Mouse (Mus musculus) spleen, adult 2 months (tissue): ENCODE data around the gene Id3. TPM values are rescaled to one million over a fixed set of nuclear protein-coding genes. Genes with fewer than 3 reads are reported as not detected.

Experiments used
- DNase-seq, 2 experiments: peaks; one replicate each; pipeline versions ENCODE4 v3.0.0 to v3.0.0-alpha.2; 2012 to 2021; ENCODE audit warnings: low spot score in 2 of 2, low read depth in 1 of 2
- H3K27ac ChIP-seq: fragments of 200-500 bp; 2 replicates; pipeline ENCODE4 v1.5.1; 2012; ENCODE audit warnings: low read length, inconsistent platforms; ENCODE audit not compliant: insufficient read depth
- H3K27me3 ChIP-seq: fragments of 200-500 bp; 2 replicates; pipeline ENCODE4 v1.6.1; 2012; ENCODE audit warnings: mild to moderate bottlenecking, moderate library complexity, low read length, inconsistent platforms; ENCODE audit not compliant: control insufficient read depth, insufficient read depth
- H3K36me3 ChIP-seq: fragments of 200-500 bp; 2 replicates; pipeline ENCODE4 v1.6.1; 2012; ENCODE audit warnings: mild to moderate bottlenecking, low read length, inconsistent platforms; ENCODE audit not compliant: control insufficient read depth, insufficient read depth
- H3K4me1 ChIP-seq: fragments of 200-500 bp; 2 replicates; pipeline ENCODE4 v1.6.1; 2011; ENCODE audit warnings: inconsistent platforms; ENCODE audit not compliant: control insufficient read depth, insufficient read depth, insufficient read length
- H3K4me3 ChIP-seq: fragments of 200-500 bp; 2 replicates; pipeline ENCODE4 v1.5.1; 2011; ENCODE audit warnings: mild to moderate bottlenecking, inconsistent platforms; ENCODE audit not compliant: insufficient read depth, insufficient read length; ENCODE audit errors: extremely low read depth
- CTCF ChIP-seq: fragments of 200-500 bp; IDR thresholded peaks from 2 replicates; pipeline ENCODE4 v1.5.1; 2011; ENCODE audit warnings: mild to moderate bottlenecking, inconsistent platforms; ENCODE audit not compliant: insufficient read depth, insufficient read length, insufficient replicate concordance; ENCODE audit errors: extremely low read depth
- POLR2A ChIP-seq: fragments of 200-500 bp; IDR thresholded peaks from 2 replicates; pipeline ENCODE4 v1.6.1; 2011; ENCODE audit warnings: low read depth, low read length, inconsistent platforms
- WGBS: fragments of 180-500 bp; shearing (Covaris S2); methylation state at CpG from one replicate; pipeline ENCODE4 v1.1.7; 2018; 5-methylcytosine and 5-hydroxymethylcytosine counted together
- polyA plus RNA-seq: library from polyadenylated mRNA; depleted of rRNA; stranded (reverse); fragments of >200 nt; gene quantifications from 2 replicates; pipeline ENCODE4 v1.2.3, GENCODE M21; 2012

The Id3 gene
- polyA plus RNA-seq, 1 experiment, result 138 TPM

DNA sequence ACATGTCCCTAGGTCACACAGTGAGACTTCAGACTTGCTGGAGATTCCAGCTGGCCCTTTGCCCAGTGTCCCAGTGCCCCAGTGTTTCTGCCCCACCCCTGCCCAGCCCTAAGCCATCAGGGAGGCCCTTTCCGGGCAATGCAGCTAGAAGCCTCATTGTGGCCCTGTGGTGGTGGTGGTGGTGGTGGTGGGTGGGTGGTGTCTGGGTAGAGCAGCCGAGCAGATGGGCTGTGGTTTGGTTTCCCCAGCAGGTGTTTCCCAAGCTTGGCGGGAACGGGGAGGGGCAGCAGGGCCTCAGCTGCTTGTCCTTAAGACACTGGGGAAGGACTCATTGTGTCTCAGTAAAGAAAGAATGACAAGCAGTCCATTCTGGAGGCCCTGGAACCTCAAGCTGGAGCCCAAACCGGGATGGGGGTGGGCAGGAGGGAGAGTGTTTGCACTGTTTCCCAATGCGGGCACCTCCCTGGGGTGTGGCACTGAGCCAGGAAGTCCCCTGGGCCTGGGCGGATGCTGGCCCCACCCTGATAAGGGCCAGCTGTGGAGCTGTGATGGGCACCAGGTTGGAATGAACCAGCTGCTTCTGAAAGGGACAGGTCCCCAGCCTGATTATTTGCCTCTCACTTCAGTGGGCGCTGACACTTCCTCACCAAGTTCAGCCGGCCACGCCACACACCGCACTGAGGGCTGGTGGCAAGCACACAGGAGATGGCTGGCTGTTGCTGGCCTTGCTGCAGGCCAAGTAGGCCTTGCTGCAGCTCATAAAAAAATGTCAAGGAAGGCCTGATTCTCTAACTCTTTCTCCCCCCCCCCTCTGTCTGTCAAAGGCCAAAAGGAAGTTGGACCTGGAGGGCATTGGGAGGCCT is 34.5 kb downstream of the Id3 start:
- Histone ChIP-seq H3K36me3 (no peaks in the 10 kb centered on the region), H3K27me3 (no peaks in the 10 kb centered on the region), H3K27ac (peak overlapping the region; percentile 96), H3K4me1 (peaks cover 61% of the 10 kb centered on the region; the same call in 1 of the 2 replicates), H3K4me3 (peak overlapping the region; percentile 24; the same call in 1 of the 2 replicates)
- TF ChIP-seq POLR2A, result peak; percentile 35
- TF ChIP-seq CTCF, result no peak
- peak; percentile 59 to 75 for DNase-seq
- WGBS, result 7% methylated on average over 11 of the region's 11 CpGs

DNA sequence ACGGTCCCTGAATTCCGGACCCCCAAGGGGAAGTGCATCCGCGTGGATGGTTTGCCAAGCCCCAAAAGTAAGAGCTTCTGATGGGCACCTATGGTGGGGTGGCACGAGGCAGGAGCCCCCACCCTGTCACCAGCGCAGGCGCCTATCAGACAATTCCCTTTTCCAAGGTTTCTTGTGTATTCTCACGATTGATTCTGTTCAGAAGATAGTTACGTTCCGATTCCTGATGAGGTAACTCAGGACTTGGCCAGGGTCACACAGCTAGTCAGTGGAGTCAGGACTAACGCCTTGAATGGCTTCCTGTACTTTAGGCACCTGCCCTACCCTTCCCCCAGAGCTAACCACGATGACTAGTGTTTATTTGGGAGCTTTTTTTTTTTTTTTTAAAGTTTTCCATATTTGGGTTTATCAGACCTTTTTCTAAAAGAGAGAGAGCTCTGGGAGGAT is 35.2 kb downstream of the Id3 start:
- WGBS, result 9% methylated on average over 12 of the region's 12 CpGs
- peak overlapping the region; percentile 24; the same call in 1 of the 2 replicates for H3K4me3 ChIP-seq
- H3K4me1 ChIP-seq, result peaks cover 61% of the 10 kb centered on the region; the same call in 1 of the 2 replicates
- no peak for TF ChIP-seq CTCF
- no peak for TF ChIP-seq POLR2A
- H3K27me3 ChIP-seq, result no peaks in the 10 kb centered on the region
- DNase-seq, result peak in 1 of 2 experiments; percentile 28
- 0 out of 2 replicates have a peak, but pooled peaks cover 1% of the 10 kb centered on the region for H3K36me3 ChIP-seq
- H3K27ac ChIP-seq, result peak overlapping the region; percentile 96

DNA sequence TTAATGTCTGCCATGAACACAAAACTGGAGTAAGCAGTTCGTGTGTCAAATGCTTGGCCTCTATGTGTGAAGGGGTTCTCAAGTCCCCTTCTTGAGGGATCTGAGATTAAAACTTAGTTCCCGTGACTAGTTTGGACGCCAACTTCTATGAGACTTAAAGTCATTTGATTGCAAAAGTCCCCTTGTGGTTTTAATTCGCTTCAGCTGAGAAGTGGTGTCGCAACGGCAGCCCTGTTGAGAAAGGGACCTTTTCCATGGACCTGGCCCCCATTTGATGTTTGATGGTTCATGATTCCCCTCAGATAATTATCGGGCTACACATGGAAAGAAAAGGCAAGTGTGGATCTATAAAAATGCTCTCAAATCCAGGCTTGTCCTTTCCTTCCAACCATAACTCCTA is 36.2 kb downstream of the Id3 start:
- 27% methylated on average over 7 of the region's 7 CpGs for WGBS
- DNase-seq, result no peak
- H3K4me3 ChIP-seq, result 0 out of 2 replicates have a peak overlapping the region, but pooled peaks have one; percentile 63
- 0 out of 2 replicates have a peak, but pooled peaks cover 1% of the 10 kb centered on the region for H3K36me3 ChIP-seq
- H3K4me1 ChIP-seq, result peaks cover 53% of the 10 kb centered on the region; the same call in 1 of the 2 replicates
- H3K27ac ChIP-seq, result peak overlapping the region; percentile 96
- no peaks in the 10 kb centered on the region for H3K27me3 ChIP-seq
- TF ChIP-seq POLR2A (no peak), CTCF (no peak)

DNA sequence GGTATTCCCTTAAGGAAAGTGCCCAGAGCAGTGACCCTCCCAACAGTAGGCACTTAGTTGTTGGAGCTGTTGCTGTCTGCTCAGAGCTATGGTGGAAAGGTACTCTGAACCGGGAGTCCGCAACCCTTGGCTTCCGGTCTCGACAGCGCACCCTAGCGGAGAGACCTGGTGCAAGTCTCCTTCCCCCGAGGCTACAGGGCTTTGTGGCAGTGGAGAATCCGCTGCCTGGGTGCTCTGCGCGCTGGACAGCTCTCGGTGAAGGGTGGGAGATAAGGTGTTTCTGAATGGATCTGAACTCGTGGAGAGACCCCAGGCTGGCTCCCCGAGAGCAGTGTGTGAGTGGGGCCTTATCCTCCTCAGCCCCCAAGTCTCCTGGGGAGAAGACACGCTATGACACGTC is 36.7 kb downstream of the Id3 start:
- 17% methylated on average over 15 of the region's 15 CpGs for WGBS
- TF ChIP-seq POLR2A (no peak; the same call in 1 of the 2 replicates), CTCF (peak; percentile 92)
- DNase-seq, result peak; percentile 87 to 96
- no peaks in the 10 kb centered on the region for H3K27me3 ChIP-seq
- peak overlapping the region; percentile 63 for H3K4me3 ChIP-seq
- peaks cover 49% of the 10 kb centered on the region; the same call in 1 of the 2 replicates for H3K4me1 ChIP-seq
- H3K36me3 ChIP-seq, result 0 out of 2 replicates have a peak, but pooled peaks cover 1% of the 10 kb centered on the region
- peak overlapping the region; percentile 96 for H3K27ac ChIP-seq

DNA sequence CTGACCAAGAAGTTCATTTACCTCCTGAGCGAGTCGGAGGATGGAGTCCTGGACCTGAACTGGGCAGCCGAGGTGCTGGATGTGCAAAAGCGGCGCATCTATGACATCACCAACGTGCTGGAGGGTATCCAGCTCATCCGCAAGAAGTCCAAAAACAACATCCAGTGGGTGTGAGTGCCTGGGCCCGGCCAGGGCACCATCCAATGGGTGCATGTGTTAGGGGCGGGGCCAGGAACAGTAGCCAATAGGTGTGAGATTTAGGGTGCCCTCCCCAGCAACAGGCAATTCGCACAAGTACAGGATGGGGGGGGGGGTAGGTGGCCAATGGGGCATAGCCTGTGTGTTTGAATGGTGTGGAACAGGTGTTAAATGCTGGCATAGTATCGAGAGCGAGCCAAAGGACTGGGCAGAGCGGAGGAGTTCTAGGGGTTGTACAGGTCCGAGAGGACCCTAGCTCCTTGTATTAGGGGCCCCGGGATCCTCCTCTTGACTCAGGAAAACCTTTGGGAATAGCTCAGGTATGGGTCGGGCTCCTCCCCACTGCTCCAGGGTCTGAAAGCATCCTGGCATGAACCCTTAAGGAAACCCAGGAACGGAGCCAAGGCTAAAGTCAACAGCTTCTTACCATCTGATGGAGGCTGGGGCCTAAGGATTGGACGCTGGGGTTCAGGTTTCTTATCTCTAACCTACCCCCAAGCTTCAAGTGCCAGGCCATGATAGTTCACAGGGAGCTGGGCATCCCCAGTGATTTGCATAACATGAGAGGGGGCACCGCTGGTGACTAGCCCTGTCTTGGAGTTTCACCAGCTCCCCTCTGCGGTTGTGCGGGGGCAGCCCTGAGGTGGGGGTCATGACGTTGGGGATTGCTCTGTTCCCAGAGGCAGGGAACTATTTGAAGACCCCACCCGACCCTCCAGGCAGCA is 37.4 kb downstream of the Id3 start:
- H3K4me1 ChIP-seq, result peaks cover 49% of the 10 kb centered on the region; the same call in 1 of the 2 replicates
- no peaks in the 10 kb centered on the region for H3K27me3 ChIP-seq
- WGBS, result 47% methylated on average over 23 of the region's 23 CpGs
- peak overlapping the region; percentile 63 for H3K4me3 ChIP-seq
- 0 out of 2 replicates have a peak, but pooled peaks cover 1% of the 10 kb centered on the region for H3K36me3 ChIP-seq
- TF ChIP-seq POLR2A (peak; percentile 6; the same call in 1 of the 2 replicates), CTCF (no peak)
- peak; percentile 89 to 92 for DNase-seq
- H3K27ac ChIP-seq, result peak overlapping the region; percentile 96

DNA sequence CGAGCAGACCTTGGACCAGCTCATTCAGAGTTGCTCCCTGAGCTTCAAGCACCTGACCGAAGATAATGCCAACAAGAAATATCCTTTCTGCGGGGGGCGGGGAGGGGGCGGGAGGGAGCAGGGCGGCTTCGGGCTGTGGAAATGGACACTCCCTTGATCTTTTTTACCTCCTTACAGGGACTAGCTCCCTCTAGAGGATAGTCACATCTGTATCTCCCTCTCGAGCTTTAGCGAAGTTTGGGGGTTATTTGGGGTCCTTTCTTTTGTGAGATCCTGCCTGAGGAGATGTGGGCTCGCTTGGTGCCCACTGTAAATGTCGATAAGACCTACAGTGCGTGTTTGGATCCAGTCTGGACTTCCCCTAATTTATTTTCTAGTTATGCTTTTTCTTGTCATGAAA is 38.1 kb downstream of the Id3 start:
- peak overlapping the region; percentile 33; the same call in 1 of the 2 replicates for H3K4me3 ChIP-seq
- H3K27me3 ChIP-seq, result no peaks in the 10 kb centered on the region
- peak overlapping the region; percentile 86 for H3K27ac ChIP-seq
- TF ChIP-seq CTCF (no peak), POLR2A (no peak)
- WGBS, result 53% methylated on average over 12 of the region's 12 CpGs
- DNase-seq, result no peak
- H3K36me3 ChIP-seq, result peaks cover 1% of the 10 kb centered on the region; the same call in 1 of the 2 replicates
- peaks cover 44% of the 10 kb centered on the region; the same call in 1 of the 2 replicates for H3K4me1 ChIP-seq
